Mouse (Mus musculus) heart, adult 2 months (tissue): ENCODE measurements around the gene Zfp697.

ENCODE experiments used
- CTCF ChIP-seq: fragments of 200-600 bp; IDR thresholded peaks from 2 replicates; pipeline ENCODE4 v1.8.1; 2022; ENCODE audit warnings: antibody characterized with exemption, mild to moderate bottlenecking, moderate library complexity
- POLR2A ChIP-seq: fragments of 200-500 bp; IDR thresholded peaks from 2 replicates; pipeline ENCODE4 v1.6.1; 2011; ENCODE audit warnings: mild to moderate bottlenecking, low read depth, low read length, control low read depth; ENCODE audit not compliant: insufficient read depth

DNA sequence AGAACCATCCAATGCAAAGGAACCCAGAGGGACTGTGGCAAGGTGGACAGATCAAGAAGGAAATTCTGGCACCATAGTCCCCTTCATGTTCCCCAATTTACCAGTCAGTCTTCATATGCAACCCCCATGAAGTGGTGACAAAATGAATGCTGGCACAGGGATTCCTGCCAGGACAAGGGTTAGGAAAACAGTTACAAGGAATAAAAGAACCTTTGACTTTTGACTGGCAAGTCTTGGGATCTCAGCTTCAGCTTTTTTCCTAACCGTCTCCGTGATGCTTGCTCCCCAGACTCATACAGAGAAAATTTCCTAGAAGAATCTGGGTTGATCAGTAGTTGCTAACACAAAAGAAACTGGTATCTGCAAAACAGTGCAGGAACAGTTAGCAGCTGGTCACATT lies 351.5 kb downstream of the Zfp697 start:
- TF ChIP-seq CTCF (no peak), POLR2A (no peak)
